Mouse (Mus musculus) forebrain, embryonic 12.5 days (tissue): ENCODE results near the gene Taar9. TPM values are rescaled to one million over a fixed set of nuclear protein-coding genes. Genes with fewer than 3 reads are reported as not detected.
"Not testable (repeated sequence)": the region's sequence is repeated elsewhere in the genome, so short reads cannot be mapped to it uniquely, and the experiment has no call there.

Experiments used
- ATAC-seq: fragments of 200-750 bp; cut with Nextera tagmentation; 2 replicates; pipeline ENCODE4 v1.8.0; 2017; ENCODE audit warnings: moderate TSS enrichment; ENCODE audit not compliant: low FRiP score
- H3K27ac ChIP-seq: fragments of 300-500 bp; sonication (generic); 2 replicates; pipeline ENCODE4 v1.5.1; 2016; ENCODE audit warnings: mild to moderate bottlenecking
- H3K27me3 ChIP-seq: fragments of 300-500 bp; sonication (generic); 2 replicates; pipeline ENCODE4 v1.6.1; 2016; ENCODE audit warnings: mild to moderate bottlenecking
- H3K36me3 ChIP-seq: fragments of 300-500 bp; sonication (generic); replicated peaks from 2 replicates; pipeline ENCODE4 v1.6.1; 2016; ENCODE audit warnings: mild to moderate bottlenecking
- H3K4me1 ChIP-seq: fragments of 300-500 bp; sonication (generic); 2 replicates; pipeline ENCODE4 v1.6.1; 2016
- H3K4me2 ChIP-seq: fragments of 300-500 bp; sonication (generic); 2 replicates; pipeline ENCODE4 v1.6.1; 2016; ENCODE audit warnings: mild to moderate bottlenecking, moderate library complexity
- H3K4me3 ChIP-seq: fragments of 300-500 bp; sonication (generic); replicated peaks from 2 replicates; pipeline ENCODE4 v1.5.1; 2016; ENCODE audit warnings: mild to moderate bottlenecking
- H3K9ac ChIP-seq: fragments of 300-500 bp; sonication (generic); 2 replicates; pipeline ENCODE4 v1.6.1; 2016; ENCODE audit warnings: mild to moderate bottlenecking
- H3K9me3 ChIP-seq: fragments of 300-500 bp; sonication (generic); 2 replicates; pipeline ENCODE4 v1.6.1; 2016
- WGBS: fragments of 180-500 bp; shearing (Covaris S2); methylation state at CpG from one replicate; pipeline ENCODE4 v1.1.7; 2016; 5-methylcytosine and 5-hydroxymethylcytosine counted together
- polyA plus RNA-seq: library from polyadenylated mRNA; unstranded; fragments of >200 nt; fragmentation: Nextera tagmentation; extraction: Ambion mirVana; gene quantifications from 2 replicates; pipeline ENCODE4 v1.2.1, GENCODE M21; 2016

The Taar9 gene
- polyA plus RNA-seq, 1 experiment from 2014 or later = not detected

DNA sequence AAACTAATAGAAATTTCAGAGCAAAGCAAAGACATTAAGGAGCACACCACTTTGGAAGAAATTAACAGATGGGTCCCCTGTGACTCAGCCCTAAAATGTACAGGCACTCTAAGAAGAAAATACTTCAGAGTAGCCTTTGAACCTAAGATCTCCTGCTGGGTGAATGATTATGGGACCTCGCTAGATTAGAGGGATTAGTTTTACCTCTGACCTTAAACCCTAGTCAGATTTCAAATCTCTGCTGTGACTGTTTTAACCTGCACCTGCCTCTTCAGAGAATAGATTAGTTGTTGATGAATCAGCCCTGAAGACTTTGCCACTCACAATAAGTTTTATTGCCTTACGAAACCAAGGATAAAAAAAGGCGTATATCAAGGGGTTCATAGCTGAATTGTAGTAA lies 1.1 kb downstream of the Taar9 start:
- Histone ChIP-seq H3K9me3 (no peaks in the 10 kb centered on the region), H3K27me3 (no peaks in the 10 kb centered on the region), H3K4me3 (no peak overlapping the region), H3K27ac (no peak overlapping the region), H3K4me1 (no peaks in the 10 kb centered on the region; the same call in 1 of the 2 replicates), H3K9ac (no peak overlapping the region), H3K4me2 (no peak overlapping the region), H3K36me3 (no peaks in the 10 kb centered on the region)
- ATAC-seq = no peak
- 45% methylated on average over 3 of the region's 3 CpGs for WGBS

DNA sequence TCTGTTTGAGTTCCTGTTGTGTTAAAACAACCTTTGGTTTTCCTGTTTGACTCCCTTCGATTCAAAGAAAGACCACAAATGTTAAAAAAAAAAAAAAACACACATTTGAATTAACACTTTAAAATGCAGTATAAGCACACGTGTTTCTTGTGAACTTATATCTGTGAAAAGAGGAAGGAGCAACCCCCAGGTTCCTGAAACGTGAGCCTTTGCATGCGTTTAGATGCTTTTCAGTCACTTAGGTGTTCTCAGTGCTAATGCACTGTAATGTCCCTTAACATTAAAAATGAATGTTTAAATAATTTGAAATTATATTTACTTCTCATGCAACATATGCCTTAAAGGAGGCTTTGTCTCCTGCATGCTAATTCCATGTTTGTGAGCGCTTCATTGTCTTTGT lies 1.6 kb downstream of the Taar9 start:
- 56% methylated on average over 5 of the region's 5 CpGs for WGBS
- Histone ChIP-seq H3K9me3 (no peaks in the 10 kb centered on the region), H3K36me3 (no peaks in the 10 kb centered on the region), H3K9ac (no peak overlapping the region), H3K4me1 (no peaks in the 10 kb centered on the region; the same call in 1 of the 2 replicates), H3K27me3 (no peaks in the 10 kb centered on the region), H3K27ac (no peak overlapping the region), H3K4me3 (no peak overlapping the region), H3K4me2 (no peak overlapping the region)
- ATAC-seq = no peak

DNA sequence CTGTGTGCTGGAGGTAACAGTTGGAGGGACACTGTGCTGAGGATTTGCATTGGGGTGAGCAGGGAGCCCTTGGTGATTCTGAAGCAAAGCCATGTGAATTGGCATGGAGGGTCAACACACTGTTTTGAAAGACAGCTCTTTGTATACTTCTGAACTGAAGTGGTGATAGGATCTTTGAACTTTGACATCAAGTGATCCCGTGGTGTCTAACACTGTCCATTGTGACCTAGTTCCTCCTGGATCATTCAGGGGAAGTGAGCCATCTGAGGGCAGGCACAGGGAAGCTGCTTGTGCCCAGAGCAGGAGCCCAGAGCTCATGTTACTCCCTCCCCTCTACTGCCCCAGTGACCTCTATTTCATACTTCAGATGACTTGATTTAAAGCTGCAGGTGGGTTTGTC lies 6.0 kb downstream of the Taar9 start:
- 73% methylated on average over 1 of the region's 1 CpGs for WGBS
- not testable (repeated sequence) for H3K9me3 ChIP-seq, H3K4me2 ChIP-seq, H3K9ac ChIP-seq, H3K4me1 ChIP-seq, ATAC-seq, H3K36me3 ChIP-seq, H3K27me3 ChIP-seq, H3K4me3 ChIP-seq, H3K27ac ChIP-seq

DNA sequence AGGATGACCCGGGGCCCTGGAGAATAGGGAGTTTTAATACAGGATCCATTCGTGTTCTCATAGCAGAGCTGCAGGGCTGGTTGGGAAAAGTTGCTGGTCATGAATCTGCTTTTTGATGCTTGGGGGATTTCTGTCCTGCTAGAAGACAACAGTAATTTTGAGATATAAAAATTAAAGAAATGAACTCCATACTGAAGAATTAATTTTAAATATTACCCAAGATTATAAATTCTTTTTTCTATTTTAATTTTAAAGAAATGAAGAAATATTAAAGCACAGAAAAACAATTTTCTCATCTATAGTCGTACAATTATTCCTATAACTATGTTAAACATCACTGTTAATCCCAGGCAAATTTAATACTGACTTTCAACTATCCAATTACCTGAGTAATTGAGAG lies 7.5 kb downstream of the Taar9 start, which contains the start of gene Taar8c:
Gene Taar8c, minus strand, starts transcription at position 101 of the 400 bp plus-strand sequence.
- not testable (repeated sequence) for H3K36me3 ChIP-seq, H3K27me3 ChIP-seq, H3K9ac ChIP-seq, H3K4me2 ChIP-seq, H3K27ac ChIP-seq, H3K4me1 ChIP-seq, H3K4me3 ChIP-seq, H3K9me3 ChIP-seq, ATAC-seq
- 86% methylated on average over 1 of the region's 3 CpGs for WGBS

DNA sequence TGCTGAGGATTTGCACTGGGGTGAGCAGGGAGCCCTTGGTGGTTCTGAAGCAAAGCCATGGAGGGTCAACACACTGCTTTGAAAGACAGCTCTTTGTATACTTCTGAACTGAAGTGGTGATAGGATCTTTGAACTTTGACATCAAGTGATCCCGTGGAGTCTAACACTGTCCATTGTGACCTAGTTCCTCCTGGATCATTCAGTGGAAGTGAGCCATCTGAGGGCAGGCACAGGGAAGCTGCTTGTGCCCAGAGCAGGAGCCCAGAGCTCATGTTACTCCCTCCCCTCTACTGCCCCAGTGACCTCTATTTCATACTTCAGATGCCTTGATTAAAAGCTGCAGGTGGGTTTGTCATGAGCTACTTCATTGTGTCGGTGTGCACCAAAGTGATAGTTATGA lies 12.3 kb downstream of the Taar9 start:
- H3K4me1 ChIP-seq, H3K4me2 ChIP-seq, H3K9me3 ChIP-seq, H3K9ac ChIP-seq, H3K27ac ChIP-seq, H3K27me3 ChIP-seq, H3K4me3 ChIP-seq, ATAC-seq, H3K36me3 ChIP-seq: not testable (repeated sequence)
- WGBS = 73% methylated on average over 2 of the region's 2 CpGs

DNA sequence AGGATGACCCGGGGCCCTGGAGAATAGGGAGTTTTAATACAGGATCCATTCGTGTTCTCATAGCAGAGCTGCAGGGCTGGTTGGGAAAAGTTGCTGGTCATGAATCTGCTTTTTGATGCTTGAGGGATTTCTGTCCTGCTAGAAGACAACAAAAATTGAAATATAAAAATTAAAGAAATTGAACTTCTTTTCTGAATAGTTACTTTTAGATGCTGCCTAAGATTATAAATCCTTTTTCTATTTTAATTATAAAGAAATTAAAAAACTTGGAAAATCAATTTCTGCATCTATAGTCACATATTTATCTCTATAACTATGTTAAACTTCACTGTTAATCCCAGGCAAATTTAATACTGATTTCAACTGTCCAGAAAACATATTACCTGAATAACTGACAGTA lies 17.1 kb downstream of the Taar9 start, which contains the start of gene Taar8b:
Gene Taar8b, minus strand, starts transcription at position 101 of the 400 bp plus-strand sequence.
- H3K4me1 ChIP-seq = no peaks in the 10 kb centered on the region
- H3K9ac ChIP-seq = no peak within 1 kb of the TSS
- no peaks in the 10 kb centered on the region for H3K36me3 ChIP-seq
- 76% methylated on average over 2 of the region's 2 CpGs for WGBS
- H3K4me3 ChIP-seq = no peak within 1 kb of the TSS
- no peak within 1 kb of the TSS for H3K4me2 ChIP-seq
- no peak within 1 kb of the TSS for H3K27ac ChIP-seq
- no peak for ATAC-seq
- H3K27me3 ChIP-seq = no peaks in the 10 kb centered on the region
- H3K9me3 ChIP-seq = no peaks in the 10 kb centered on the region

DNA sequence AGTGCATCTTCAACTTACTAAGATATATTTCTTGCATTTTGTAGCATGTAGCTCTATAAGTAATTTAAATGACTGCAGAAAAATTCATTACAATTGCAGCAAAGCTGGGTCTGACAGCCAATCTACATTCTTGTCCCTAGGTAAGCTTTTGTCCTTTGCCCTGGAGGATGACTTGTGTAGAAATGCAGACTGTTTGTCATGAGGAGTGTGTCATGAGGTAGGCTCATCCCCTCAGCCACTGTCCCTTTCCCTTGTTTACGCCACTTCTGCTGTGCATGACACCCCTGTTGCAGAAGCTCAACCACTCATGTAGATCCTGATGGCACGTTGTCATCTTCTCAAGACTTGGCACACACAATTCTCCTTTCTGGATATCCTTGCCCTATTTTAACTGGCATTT lies 22.2 kb downstream of the Taar9 start:
- Histone ChIP-seq H3K27me3 (no peaks in the 10 kb centered on the region), H3K27ac (no peak overlapping the region), H3K36me3 (no peaks in the 10 kb centered on the region), H3K4me3 (no peak overlapping the region), H3K4me1 (no peaks in the 10 kb centered on the region), H3K4me2 (no peak overlapping the region), H3K9me3 (no peaks in the 10 kb centered on the region), H3K9ac (no peak overlapping the region)
- 91% methylated on average over 2 of the region's 2 CpGs for WGBS
- no peak for ATAC-seq

DNA sequence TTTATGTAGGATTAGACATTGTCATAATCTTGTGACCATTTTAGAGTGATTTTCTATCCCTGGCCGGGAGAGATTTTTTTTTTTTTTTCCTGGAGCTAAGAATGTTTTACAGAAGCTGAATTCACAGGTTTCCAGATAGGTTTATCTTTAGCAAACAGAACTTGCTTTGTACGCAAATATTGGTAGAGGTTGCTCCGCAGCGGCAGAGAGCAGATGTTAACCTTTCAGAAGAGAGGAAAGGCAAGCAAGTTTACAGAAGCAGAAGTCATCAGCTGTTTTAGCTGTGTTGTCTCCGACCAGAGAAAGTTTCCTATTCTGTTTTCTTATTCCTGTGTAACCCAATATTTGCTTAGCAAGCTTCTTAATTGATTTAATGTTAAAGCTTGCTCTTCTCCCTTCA lies 22.8 kb downstream of the Taar9 start:
- Histone ChIP-seq H3K4me3 (no peak overlapping the region), H3K4me2 (no peak overlapping the region), H3K27me3 (no peaks in the 10 kb centered on the region), H3K9ac (no peak overlapping the region), H3K9me3 (no peaks in the 10 kb centered on the region), H3K27ac (no peak overlapping the region), H3K36me3 (no peaks in the 10 kb centered on the region), H3K4me1 (no peaks in the 10 kb centered on the region)
- ATAC-seq = no peak
- 86% methylated on average over 5 of the region's 5 CpGs for WGBS

DNA sequence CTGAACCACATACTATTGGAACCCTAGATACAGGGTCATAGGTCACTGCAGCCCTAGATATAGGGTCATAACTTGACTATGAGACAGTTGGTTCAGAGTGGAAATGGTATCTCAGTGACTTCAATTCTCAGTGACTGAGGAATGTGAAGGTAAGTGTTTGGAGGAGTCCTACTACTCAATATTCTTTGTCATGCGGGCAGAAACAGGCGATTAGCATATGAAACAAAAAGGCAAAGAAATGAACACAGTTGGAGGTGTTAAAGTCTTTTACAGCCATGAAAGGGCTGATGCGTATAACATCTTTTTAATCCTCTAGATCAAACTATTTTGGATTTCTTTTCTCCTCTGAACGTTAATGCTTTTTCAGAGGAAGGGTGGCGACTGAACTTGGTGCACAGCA lies 23.4 kb downstream of the Taar9 start:
- Histone ChIP-seq H3K4me2 (no peak overlapping the region), H3K9me3 (no peaks in the 10 kb centered on the region), H3K27me3 (no peaks in the 10 kb centered on the region), H3K27ac (no peak overlapping the region), H3K4me1 (no peaks in the 10 kb centered on the region), H3K4me3 (no peak overlapping the region), H3K9ac (no peak overlapping the region), H3K36me3 (no peaks in the 10 kb centered on the region)
- 44% methylated on average over 5 of the region's 5 CpGs for WGBS
- ATAC-seq = no peak

DNA sequence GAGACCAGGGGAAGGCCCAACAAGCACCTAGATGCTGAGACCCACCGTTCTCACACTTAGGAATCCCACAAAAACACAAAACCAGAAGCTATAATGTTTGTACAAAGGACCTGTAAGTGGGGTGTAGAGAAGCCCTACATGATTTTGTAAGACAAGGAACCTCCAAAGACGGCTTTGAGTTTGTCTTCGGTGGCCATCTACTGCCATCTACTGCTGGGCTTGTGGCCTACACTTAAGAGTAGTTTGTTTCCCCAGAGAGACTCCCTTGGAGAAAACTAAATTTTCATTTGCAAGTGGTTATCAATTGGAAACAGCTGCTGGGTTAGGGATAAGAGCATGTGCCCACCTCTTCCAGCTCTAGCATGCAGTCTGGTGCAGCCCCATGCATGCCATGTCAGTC lies 29.2 kb downstream of the Taar9 start:
- WGBS = 49% methylated on average over 3 of the region's 3 CpGs
- Histone ChIP-seq H3K27ac (no peak overlapping the region), H3K4me3 (no peak overlapping the region), H3K36me3 (no peaks in the 10 kb centered on the region), H3K9ac (no peak overlapping the region), H3K9me3 (no peaks in the 10 kb centered on the region), H3K4me1 (no peaks in the 10 kb centered on the region), H3K4me2 (no peak overlapping the region), H3K27me3 (no peaks in the 10 kb centered on the region)
- ATAC-seq = no peak

DNA sequence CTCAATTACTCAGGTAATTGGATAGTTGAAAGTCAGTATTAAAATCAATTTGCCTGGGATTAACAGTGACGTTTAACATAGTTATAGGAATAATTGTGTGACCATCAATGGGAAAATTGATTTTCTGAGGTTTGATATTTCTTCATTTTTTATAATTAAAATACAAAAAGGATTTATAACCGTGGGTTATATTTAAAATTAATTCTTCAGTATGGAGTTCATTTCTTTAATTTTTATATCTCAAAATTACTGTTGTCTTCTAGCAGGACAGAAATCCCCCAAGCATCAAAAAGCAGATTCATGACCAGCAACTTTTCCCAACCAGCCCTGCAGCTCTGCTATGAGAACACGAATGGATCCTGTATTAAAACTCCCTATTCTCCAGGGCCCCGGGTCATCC lies 33.1 kb downstream of the Taar9 start, which contains the start of gene Taar8a:
Gene Taar8a, plus strand, starts transcription at position 301 of the 400 bp plus-strand sequence.
- not testable (repeated sequence) for H3K36me3 ChIP-seq, H3K27ac ChIP-seq, H3K4me3 ChIP-seq, H3K4me1 ChIP-seq, ATAC-seq, H3K4me2 ChIP-seq, H3K27me3 ChIP-seq, H3K9me3 ChIP-seq, H3K9ac ChIP-seq
- 87% methylated on average over 2 of the region's 4 CpGs for WGBS

DNA sequence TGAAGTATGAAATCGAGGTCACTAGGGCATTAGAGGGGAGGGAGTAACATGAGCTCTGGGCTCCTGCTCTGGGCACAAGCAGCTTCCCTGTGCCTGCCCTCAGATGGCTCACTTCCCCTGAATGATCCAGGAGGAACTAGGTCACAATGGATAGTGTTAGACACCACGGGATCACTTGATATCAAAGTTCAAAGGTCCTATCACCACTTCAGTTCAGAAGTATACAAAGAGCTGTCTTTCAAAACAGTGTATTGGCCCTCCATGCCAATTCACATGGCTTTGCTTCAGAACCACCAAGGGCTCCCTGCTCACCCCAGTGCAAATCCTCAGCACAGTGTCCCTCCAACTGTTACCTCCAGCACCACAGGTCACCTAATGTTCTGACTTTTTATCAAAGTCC lies 34.6 kb downstream of the Taar9 start:
- not testable (repeated sequence) for H3K27me3 ChIP-seq, H3K36me3 ChIP-seq, H3K9me3 ChIP-seq, ATAC-seq, H3K4me1 ChIP-seq, H3K4me2 ChIP-seq, H3K4me3 ChIP-seq, H3K9ac ChIP-seq, H3K27ac ChIP-seq
- 35% methylated on average over 2 of the region's 2 CpGs for WGBS

DNA sequence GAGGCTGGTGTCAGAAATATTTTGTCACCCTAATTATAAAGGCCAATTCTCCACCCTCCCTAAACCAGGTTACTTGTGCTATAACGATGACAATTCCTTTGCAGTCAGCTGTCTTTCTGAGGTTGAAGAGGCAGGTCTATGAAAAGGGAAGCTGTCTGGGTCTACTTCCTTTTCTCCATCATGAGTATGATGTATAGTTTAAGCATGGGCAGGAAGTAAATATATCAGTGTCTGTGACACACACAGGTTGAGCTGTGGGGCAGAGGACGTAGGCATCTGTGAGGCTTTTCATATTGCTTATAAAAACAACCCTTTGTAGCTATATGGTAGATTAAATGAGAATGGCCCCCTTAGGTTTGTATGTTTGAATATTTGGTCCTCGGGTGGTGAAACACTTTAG lies 50.3 kb downstream of the Taar9 start:
- no peak overlapping the region for H3K4me3 ChIP-seq
- H3K9me3 ChIP-seq = no peaks in the 10 kb centered on the region
- ATAC-seq = no peak
- no peak overlapping the region for H3K9ac ChIP-seq
- WGBS = 90% methylated on average over 3 of the region's 3 CpGs
- H3K36me3 ChIP-seq = no peaks in the 10 kb centered on the region
- H3K27me3 ChIP-seq = no peaks in the 10 kb centered on the region
- H3K4me2 ChIP-seq = no peak overlapping the region
- H3K27ac ChIP-seq = no peak overlapping the region
- no peaks in the 10 kb centered on the region for H3K4me1 ChIP-seq
